Mouse (Mus musculus): Measurements from ENCODE around the gene Fam129a. TPM values are rescaled to one million over a fixed set of nuclear protein-coding genes. Genes with fewer than 3 reads are reported as not detected.
"Not testable (repeated sequence)": the region's sequence is repeated elsewhere in the genome, so short reads cannot be mapped to it uniquely, and the experiment has no call there.

Gene Fam129a
- polyA plus RNA-seq, 2 experiments from 2014 or later = 55.3 to 74.9 TPM

- ATAC-seq = no peak
Measured at GRCm38 (mm10) chr1:151667351-151668074, 96.5 kb downstream of the Fam129a start.

GRCm38 (mm10) chr1:151670006-151670591 lies 99.1 kb downstream of the Fam129a start:
- peak; percentile 53 for ATAC-seq

- ATAC-seq = no peak
Measured at GRCm38 (mm10) chr1:151675684-151676083, 104.7 kb downstream of the Fam129a start.

- ATAC-seq = no peak
Measured at GRCm38 (mm10) chr1:151677185-151677809, 106.3 kb downstream of the Fam129a start.

- ATAC-seq = no peak
Measured at GRCm38 (mm10) chr1:151677975-151678374, 107.0 kb downstream of the Fam129a start.

- ATAC-seq = no peak
Measured at GRCm38 (mm10) chr1:151679153-151679552, 108.2 kb downstream of the Fam129a start.

GRCm38 (mm10) chr1:151679883-151680613 lies 109.1 kb downstream of the Fam129a start:
- no peak for ATAC-seq

GRCm38 (mm10) chr1:151680971-151681370 lies 110.0 kb downstream of the Fam129a start:
- no peak for ATAC-seq

- peak; percentile 84 for ATAC-seq
Measured at GRCm38 (mm10) chr1:151682896-151683295, 111.9 kb downstream of the Fam129a start.

- ATAC-seq = no peak
Measured at GRCm38 (mm10) chr1:151684451-151684892, 113.5 kb downstream of the Fam129a start.

GRCm38 (mm10) chr1:151684978-151685377 lies 114.0 kb downstream of the Fam129a start:
- peak; percentile 67 for ATAC-seq

GRCm38 (mm10) chr1:151685666-151686309 lies 114.8 kb downstream of the Fam129a start:
- no peak for ATAC-seq

- ATAC-seq = no peak
Measured at GRCm38 (mm10) chr1:151686696-151687095, 115.7 kb downstream of the Fam129a start.

GRCm38 (mm10) chr1:151689032-151689431 lies 118.0 kb downstream of the Fam129a start:
- ATAC-seq = peak; percentile 18

GRCm38 (mm10) chr1:151689561-151689960 lies 118.6 kb downstream of the Fam129a start:
- ATAC-seq = peak; percentile 50

GRCm38 (mm10) chr1:151690061-151690460 lies 119.1 kb downstream of the Fam129a start:
- no peak for ATAC-seq

- ATAC-seq = no peak
Measured at GRCm38 (mm10) chr1:151690583-151691193, 119.7 kb downstream of the Fam129a start.

GRCm38 (mm10) chr1:151692867-151693266 lies 121.9 kb downstream of the Fam129a start:
- not testable (repeated sequence) for ATAC-seq

- ATAC-seq = no peak
Measured at GRCm38 (mm10) chr1:151696751-151697150, 125.8 kb downstream of the Fam129a start.

- ATAC-seq = peak; percentile 82
Measured at GRCm38 (mm10) chr1:151697901-151698641, 127.1 kb downstream of the Fam129a start.

GRCm38 (mm10) chr1:151699363-151699762 lies 128.4 kb downstream of the Fam129a start:
- ATAC-seq = no peak
